8 mouse cellular contexts compared by ENCODE assay signal in the genomic region with DNA sequence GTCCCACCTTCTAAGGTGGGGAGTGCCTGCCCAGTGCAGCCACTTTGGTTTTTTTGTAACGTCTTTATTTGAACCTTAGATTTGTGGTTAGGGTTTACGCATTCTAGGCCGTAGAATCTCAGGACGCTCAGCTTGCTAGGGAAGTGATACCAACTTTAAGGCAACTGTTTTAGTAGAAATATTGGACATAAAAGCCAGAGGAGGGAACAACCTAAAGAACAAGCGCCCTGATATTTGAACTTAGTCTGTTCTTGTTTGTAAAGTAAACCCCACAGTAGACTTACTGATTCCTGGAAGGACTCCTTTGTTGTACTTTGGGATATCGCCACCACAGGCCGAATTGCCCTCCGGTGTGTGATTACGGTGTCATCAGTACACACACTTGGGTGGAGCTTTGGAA. TPM values are rescaled to one million over a fixed set of nuclear protein-coding genes. Genes with fewer than 3 reads are reported as not detected.
DNase-seq lines count a peak whose midpoint lies in the region; ATAC-seq and TF ChIP-seq lines count a peak whose summit lies in the region.

No protein-coding gene starts in this region.

- H3K4me2 ChIP-seq in hindbrain, postnatal 0 days (ENCODE audit: low read depth, low read length) = peak overlapping the region; percentile 89
- H3K4me2 ChIP-seq in midbrain, postnatal 0 days (ENCODE audit: low read depth, low read length, poor library complexity, severe bottlenecking) = peak overlapping the region; percentile 87

- peak overlapping the region; percentile 91 for H3K9ac ChIP-seq in hindbrain, postnatal 0 days (replicated peaks; ENCODE audit: low read length)
- H3K9ac ChIP-seq in midbrain, postnatal 0 days (replicated peaks; ENCODE audit: low read length, poor library complexity, severe bottlenecking) = 0 out of 2 replicates have a peak overlapping the region, but pooled peaks have one; percentile 13

- H3K27ac ChIP-seq in kidney, adult 2 months (ENCODE audit: insufficient read depth, low read depth, low read length) = peak overlapping the region; percentile 42; the same call in 1 of the 2 replicates
- no peak overlapping the region for H3K27ac ChIP-seq in bone marrow, adult 2 months (ENCODE audit: control insufficient read depth, insufficient read depth, low read depth, low read length, poor library complexity)
- no peak overlapping the region for H3K27ac ChIP-seq in hindbrain, postnatal 0 days
- no peak overlapping the region for H3K27ac ChIP-seq in midbrain, postnatal 0 days (ENCODE audit: low read depth, low read length)

- 18% methylated on average over 9 of the region's 9 CpGs for WGBS in kidney, adult 2 months
- 30% methylated on average over 9 of the region's 9 CpGs for WGBS in bone marrow, adult 2 months
- 64% methylated on average over 9 of the region's 9 CpGs for WGBS in hindbrain, postnatal 0 days
- 68% methylated on average over 9 of the region's 9 CpGs for WGBS in midbrain, postnatal 0 days

- H3K27me3 ChIP-seq in kidney, adult 2 months (replicated peaks; ENCODE audit: control insufficient read depth, insufficient read depth, low read length) = no peaks in the 10 kb centered on the region
- H3K27me3 ChIP-seq in hindbrain, postnatal 0 days (ENCODE audit: insufficient read depth, low read length) = no peaks in the 10 kb centered on the region
- no peaks in the 10 kb centered on the region for H3K27me3 ChIP-seq in midbrain, postnatal 0 days (ENCODE audit: insufficient read depth, low read length)

- no peak for DNase-seq in kidney, adult 2 months
- no peak for DNase-seq in kidney, postnatal 10 days
- no peak for DNase-seq in hindbrain, postnatal 0 days (ENCODE audit: low spot score)
- no peak for DNase-seq in midbrain, postnatal 0 days (ENCODE audit: low spot score)
- DNase-seq in embryo, embryonic 10 days (ENCODE audit: low spot score) = no peak
- no peak for DNase-seq in cerebellum, postnatal 36 days
- DNase-seq in urinary bladder, postnatal 14 days (ENCODE audit: low spot score) = no peak

- no peak for TF ChIP-seq POLR2A in kidney, adult 2 months (IDR thresholded peaks at IDR 0.05; ENCODE audit: low read depth, low read length)
- TF ChIP-seq POLR2A in bone marrow, adult 2 months (IDR thresholded peaks at IDR 0.05; ENCODE audit: borderline replicate concordance, control insufficient read depth, low read depth, low read length) = no peak

- peak overlapping the region; percentile 93 for H3K4me3 ChIP-seq in kidney, adult 2 months (ENCODE audit: insufficient read depth, low read depth, low read length)
- peak overlapping the region; percentile 49 for H3K4me3 ChIP-seq in bone marrow, adult 2 months (replicated peaks; ENCODE audit: control insufficient read depth, low read depth, low read length)
- H3K4me3 ChIP-seq in hindbrain, postnatal 0 days (ENCODE audit: low read length) = peak overlapping the region; percentile 88
- H3K4me3 ChIP-seq in midbrain, postnatal 0 days (ENCODE audit: low read depth, low read length) = peak overlapping the region; percentile 79

- H3K36me3 ChIP-seq in kidney, adult 2 months (ENCODE audit: control insufficient read depth, insufficient read depth, low read length) = no peaks in the 10 kb centered on the region
- no peaks in the 10 kb centered on the region for H3K36me3 ChIP-seq in hindbrain, postnatal 0 days (ENCODE audit: insufficient read depth, low read length)
- H3K36me3 ChIP-seq in midbrain, postnatal 0 days (ENCODE audit: insufficient read depth, low read length) = no peaks in the 10 kb centered on the region

- H3K9me3 ChIP-seq in hindbrain, postnatal 0 days (ENCODE audit: low read length) = no peaks in the 10 kb centered on the region
- no peaks in the 10 kb centered on the region for H3K9me3 ChIP-seq in midbrain, postnatal 0 days (ENCODE audit: low read length)

- H3K4me1 ChIP-seq in kidney, adult 2 months (ENCODE audit: control insufficient read depth, insufficient read depth, low read length) = peaks cover 28% of the 10 kb centered on the region; the same call in 1 of the 2 replicates
- H3K4me1 ChIP-seq in bone marrow, adult 2 months (ENCODE audit: control insufficient read depth, insufficient read depth, low read length) = peaks cover 3% of the 10 kb centered on the region; the same call in 1 of the 2 replicates
- peaks cover 17% of the 10 kb centered on the region for H3K4me1 ChIP-seq in hindbrain, postnatal 0 days (ENCODE audit: insufficient read depth, low read length)
- H3K4me1 ChIP-seq in midbrain, postnatal 0 days (ENCODE audit: insufficient read depth, low read length) = peaks cover 6% of the 10 kb centered on the region; the same call in 1 of the 2 replicates

- no peak for TF ChIP-seq CTCF in kidney, adult 2 months (conservative IDR thresholded peaks at IDR 0.05; ENCODE audit: insufficient read depth, insufficient read length, low read depth, low read length)
- no peak for TF ChIP-seq CTCF in bone marrow, adult 2 months (IDR thresholded peaks at IDR 0.05; ENCODE audit: control insufficient read depth, insufficient read depth, low read length)
- TF ChIP-seq CTCF in hindbrain, postnatal 0 days (IDR thresholded peaks at IDR 0.05; ENCODE audit: low read depth) = no peak
- no peak for TF ChIP-seq CTCF in midbrain, postnatal 0 days (IDR thresholded peaks at IDR 0.05)

- no peak for ATAC-seq in hindbrain, postnatal 0 days
- no peak for ATAC-seq in midbrain, postnatal 0 days (ENCODE audit: low FRiP score)

RNA-seq across cellular contexts. Expression of a gene that starts 1.2 kb away (rescaled TPM):
- not detected in 2 replicates for polyA plus RNA-seq in kidney, adult 2 months (2012; rRNA removed)
- polyA plus RNA-seq in bone marrow, adult 2 months (2011; ENCODE audit: insufficient read depth, insufficient read length, low replicate concordance, missing spikeins) = not detected in 2 replicates
- total RNA-seq in hindbrain, postnatal 0 days (2014; rRNA removed) = not detected in 2 replicates
- polyA plus RNA-seq in hindbrain, postnatal 0 days (2015; fragmentation: Nextera tagmentation; extraction: Ambion mirVana) = not detected in 2 replicates
- total RNA-seq in midbrain, postnatal 0 days (2014; rRNA removed) = not detected in 2 replicates
- not detected in 2 replicates for polyA plus RNA-seq in midbrain, postnatal 0 days (2015; fragmentation: Nextera tagmentation; extraction: Ambion mirVana)

RNA-seq across cellular contexts. Expression of a gene that starts 1.5 kb away (rescaled TPM):
- 49.8 and 58.7 TPM in 2 replicates for polyA plus RNA-seq in kidney, adult 2 months (2012; rRNA removed)
- 67.8 and 110 TPM in 2 replicates for polyA plus RNA-seq in bone marrow, adult 2 months (2011; ENCODE audit: insufficient read depth, insufficient read length, low replicate concordance, missing spikeins)
- 96.3 and 140 TPM in 2 replicates for total RNA-seq in hindbrain, postnatal 0 days (2014; rRNA removed)
- 292 and 307 TPM in 2 replicates for polyA plus RNA-seq in hindbrain, postnatal 0 days (2015; fragmentation: Nextera tagmentation; extraction: Ambion mirVana)
- total RNA-seq in midbrain, postnatal 0 days (2014; rRNA removed) = 183 and 253 TPM in 2 replicates
- polyA plus RNA-seq in midbrain, postnatal 0 days (2015; fragmentation: Nextera tagmentation; extraction: Ambion mirVana) = 347 and 362 TPM in 2 replicates
